Comparison of ENCODE assay signal across 15 mouse cellular contexts in genomic region chr17:48454190-48454589, GRCm38 (mm10). TPM values are rescaled to one million over a fixed set of nuclear protein-coding genes. Genes with fewer than 3 reads are reported as not detected.
DNase-seq lines count a peak whose midpoint lies in the region; ATAC-seq and TF ChIP-seq lines count a peak whose summit lies in the region.
"Had no signal": no experiment of that assay in that cellular context is flagged by ENCODE, and none has a peak within 500 bp of the region (broad histone marks: within the 10 kb centered on the region; RNA-seq: fewer than 3 reads in every experiment).

No protein-coding gene starts in this region.

- H3K36me3 ChIP-seq in erythroblast, embryonic 14.5 days (ENCODE audit: control insufficient read depth): peaks cover 22% of the 10 kb centered on the region
- no peaks in the 10 kb centered on the region for H3K36me3 ChIP-seq in lung, embryonic 15.5 days
- H3K36me3 ChIP-seq in liver, embryonic 13.5 days: peaks cover 8% of the 10 kb centered on the region; the same call in 1 of the 2 replicates

- peak overlapping the region; percentile 68 for H3K4me3 ChIP-seq in erythroblast, embryonic 14.5 days (replicated peaks)
- peak overlapping the region; percentile 16 for H3K4me3 ChIP-seq in lung, embryonic 15.5 days
- H3K4me3 ChIP-seq in lung, adult 2 months (replicated peaks; ENCODE audit: extremely low read depth, low read depth, low read length): no peak overlapping the region
- H3K4me3 ChIP-seq in liver, embryonic 13.5 days (replicated peaks): peak overlapping the region; percentile 46

- H3K4me1 ChIP-seq in erythroblast, embryonic 14.5 days (ENCODE audit: control insufficient read depth): peaks cover 90% of the 10 kb centered on the region
- peaks cover 3% of the 10 kb centered on the region; the same call in 1 of the 2 replicates for H3K4me1 ChIP-seq in lung, embryonic 15.5 days
- no peaks in the 10 kb centered on the region for H3K4me1 ChIP-seq in lung, adult 2 months (ENCODE audit: control insufficient read depth, insufficient read depth, low read length)
- H3K4me1 ChIP-seq in liver, embryonic 13.5 days (replicated peaks): peaks cover 78% of the 10 kb centered on the region

- TF ChIP-seq CTCF in lung, adult 2 months (IDR thresholded peaks at IDR 0.05; ENCODE audit: insufficient read depth, low read length): no peak

- TF ChIP-seq POLR2A in lung, adult 2 months (IDR thresholded peaks at IDR 0.05; ENCODE audit: borderline replicate concordance, extremely low read depth, low read depth, low read length): no peak

- H3K4me2 ChIP-seq in lung, embryonic 15.5 days: peak overlapping the region; percentile 33
- peak overlapping the region; percentile 62 for H3K4me2 ChIP-seq in liver, embryonic 13.5 days

- no peak for ATAC-seq in erythroblast, adult 5-6 weeks (replicated peaks; ENCODE audit: low FRiP score, poor library complexity, severe bottlenecking)
- ATAC-seq in lung, embryonic 15.5 days (ENCODE audit: borderline replicate concordance, extremely low read depth, low FRiP score, low TSS enrichment): no peak
- no peak for ATAC-seq in liver, embryonic 13.5 days (ENCODE audit: low read depth)
- ATAC-seq: hindbrain, postnatal 0 days had no signal

- H3K27ac ChIP-seq in lung, embryonic 15.5 days: no peak overlapping the region
- H3K27ac ChIP-seq in liver, embryonic 13.5 days: peak overlapping the region; percentile 78
- H3K27ac ChIP-seq: hindbrain, postnatal 0 days had no signal

- 42% methylated on average over 7 of the region's 7 CpGs for WGBS in lung, embryonic 15.5 days
- WGBS in lung, adult 2 months: 45% methylated on average over 7 of the region's 7 CpGs
- 57% methylated on average over 7 of the region's 7 CpGs for WGBS in liver, embryonic 13.5 days (ENCODE audit: insufficient replicate concordance)

- no peak overlapping the region for H3K9ac ChIP-seq in lung, embryonic 15.5 days
- peak overlapping the region; percentile 67 for H3K9ac ChIP-seq in liver, embryonic 13.5 days

- no peaks in the 10 kb centered on the region for H3K27me3 ChIP-seq in erythroblast, embryonic 14.5 days (ENCODE audit: control insufficient read depth)
- H3K27me3 ChIP-seq in lung, embryonic 15.5 days: no peaks in the 10 kb centered on the region
- H3K27me3 ChIP-seq in liver, embryonic 13.5 days: no peaks in the 10 kb centered on the region

- DNase-seq in lung, adult 2 months: no peak
- no peak for DNase-seq in liver, embryonic 13.5 days
- DNase-seq in ovary, adult 18-20 months (ENCODE audit: low spot score): no peak
- no peak for DNase-seq in embryo, embryonic 10 days (ENCODE audit: low spot score)
- DNase-seq in cerebellum, adult 18-20 months: no peak
- DNase-seq: cerebellum, adult 2 months; kidney, postnatal 14 days; layer of hippocampus, postnatal 36 days; right cerebral cortex, postnatal 25 days had no signal

- H3K9me3 ChIP-seq in erythroblast, embryonic 14.5 days (ENCODE audit: control insufficient read depth, low read length): no peaks in the 10 kb centered on the region
- H3K9me3 ChIP-seq in lung, embryonic 15.5 days: no peaks in the 10 kb centered on the region
- H3K9me3 ChIP-seq in liver, embryonic 13.5 days (replicated peaks): no peaks in the 10 kb centered on the region

RNA-seq across cellular contexts. Expression of gene Unc5cl, which starts 0.5 kb away (rescaled TPM):
- 1.5 and 1.6 TPM in 2 replicates for polyA plus RNA-seq in erythroblast, embryonic 14.5 days (2012)
- 56.8 and 60.7 TPM in 2 replicates for total RNA-seq in erythroblast, adult 5-6 weeks (2015; ENCODE audit: low replicate concordance)
- 32.9 and 47.0 TPM in 2 replicates for total RNA-seq in erythroblast, adult 5-6 weeks (2017; ENCODE audit: low replicate concordance)
- 2.0 and 2.4 TPM in 2 replicates for polyA plus RNA-seq in lung, embryonic 15.5 days (2015; fragmentation: Nextera tagmentation; extraction: Ambion mirVana)
- polyA plus RNA-seq in lung, adult 2 months (2012; rRNA removed): 0.85 and 1.1 TPM in 2 replicates
- 3.5 and 4.4 TPM in 2 replicates for polyA plus RNA-seq in liver, embryonic 13.5 days (2015; fragmentation: Nextera tagmentation; extraction: Ambion mirVana)

RNA-seq across cellular contexts. Expression of gene Tspo2, which starts 2.9 kb away (rescaled TPM):
- polyA plus RNA-seq in erythroblast, embryonic 14.5 days (2012): 34.5 and 96.9 TPM in 2 replicates
- 503 and 549 TPM in 2 replicates for total RNA-seq in erythroblast, adult 5-6 weeks (2015; ENCODE audit: low replicate concordance)
- 671 and 837 TPM in 2 replicates for total RNA-seq in erythroblast, adult 5-6 weeks (2017; ENCODE audit: low replicate concordance)
- polyA plus RNA-seq in lung, embryonic 15.5 days (2015; fragmentation: Nextera tagmentation; extraction: Ambion mirVana): 3.6 and 3.8 TPM in 2 replicates
- 0.24 and 1.3 TPM in 2 replicates for polyA plus RNA-seq in lung, adult 2 months (2012; rRNA removed)
- polyA plus RNA-seq in liver, embryonic 13.5 days (2015; fragmentation: Nextera tagmentation; extraction: Ambion mirVana): 134 and 152 TPM in 2 replicates
- total RNA-seq: layer of hippocampus, postnatal 36 days had no signal

RNA-seq across cellular contexts. Expression of gene Apobec2, which starts 21.5 kb away (rescaled TPM):
- polyA plus RNA-seq in erythroblast, embryonic 14.5 days (2012): 0.03 TPM in 1 of 2 replicates, not detected in the other
- total RNA-seq in erythroblast, adult 5-6 weeks (2015; ENCODE audit: low replicate concordance): not detected in 2 replicates
- total RNA-seq in erythroblast, adult 5-6 weeks (2017; ENCODE audit: low replicate concordance): not detected in 2 replicates
- polyA plus RNA-seq in lung, embryonic 15.5 days (2015; fragmentation: Nextera tagmentation; extraction: Ambion mirVana): 7.5 and 8.7 TPM in 2 replicates
- 1.7 and 39.9 TPM in 2 replicates for polyA plus RNA-seq in lung, adult 2 months (2012; rRNA removed)
- 1.2 TPM in 2 replicates for polyA plus RNA-seq in liver, embryonic 13.5 days (2015; fragmentation: Nextera tagmentation; extraction: Ambion mirVana)
- total RNA-seq: layer of hippocampus, postnatal 36 days; megakaryocyte-erythroid progenitor cell, adult 5-6 weeks; monocyte, adult 5-6 weeks had no signal

RNA-seq across cellular contexts. Expression of gene Oard1, which starts 44.4 kb away (rescaled TPM):
- 1.1 and 2.0 TPM in 2 replicates for polyA plus RNA-seq in erythroblast, embryonic 14.5 days (2012)
- 28.2 and 32.1 TPM in 2 replicates for total RNA-seq in erythroblast, adult 5-6 weeks (2015; ENCODE audit: low replicate concordance)
- total RNA-seq in erythroblast, adult 5-6 weeks (2017; ENCODE audit: low replicate concordance): 31.6 and 34.2 TPM in 2 replicates
- 70.6 and 75.7 TPM in 2 replicates for polyA plus RNA-seq in lung, embryonic 15.5 days (2015; fragmentation: Nextera tagmentation; extraction: Ambion mirVana)
- polyA plus RNA-seq in lung, adult 2 months (2012; rRNA removed): 6.7 and 11.9 TPM in 2 replicates
- 58.9 and 61.8 TPM in 2 replicates for polyA plus RNA-seq in liver, embryonic 13.5 days (2015; fragmentation: Nextera tagmentation; extraction: Ambion mirVana)

RNA-seq across cellular contexts. Expression of gene Nfya, which starts 44.5 kb away (rescaled TPM):
- 1.3 and 1.7 TPM in 2 replicates for polyA plus RNA-seq in erythroblast, embryonic 14.5 days (2012)
- total RNA-seq in erythroblast, adult 5-6 weeks (2015; ENCODE audit: low replicate concordance): 44.0 and 47.2 TPM in 2 replicates
- total RNA-seq in erythroblast, adult 5-6 weeks (2017; ENCODE audit: low replicate concordance): 30.6 and 42.7 TPM in 2 replicates
- 17.0 and 19.9 TPM in 2 replicates for polyA plus RNA-seq in lung, embryonic 15.5 days (2015; fragmentation: Nextera tagmentation; extraction: Ambion mirVana)
- 64.4 and 82.6 TPM in 2 replicates for polyA plus RNA-seq in lung, adult 2 months (2012; rRNA removed)
- polyA plus RNA-seq in liver, embryonic 13.5 days (2015; fragmentation: Nextera tagmentation; extraction: Ambion mirVana): 7.2 and 9.7 TPM in 2 replicates
